Mouse (Mus musculus): Measurements from ENCODE around the gene Tbx20. TPM values are rescaled to one million over a fixed set of nuclear protein-coding genes. Genes with fewer than 3 reads are reported as not detected.

The Tbx20 gene
- polyA plus RNA-seq (2015; fragmentation: Nextera tagmentation; extraction: Ambion mirVana), result 0.40 and 0.46 TPM in 2 replicates

DNA sequence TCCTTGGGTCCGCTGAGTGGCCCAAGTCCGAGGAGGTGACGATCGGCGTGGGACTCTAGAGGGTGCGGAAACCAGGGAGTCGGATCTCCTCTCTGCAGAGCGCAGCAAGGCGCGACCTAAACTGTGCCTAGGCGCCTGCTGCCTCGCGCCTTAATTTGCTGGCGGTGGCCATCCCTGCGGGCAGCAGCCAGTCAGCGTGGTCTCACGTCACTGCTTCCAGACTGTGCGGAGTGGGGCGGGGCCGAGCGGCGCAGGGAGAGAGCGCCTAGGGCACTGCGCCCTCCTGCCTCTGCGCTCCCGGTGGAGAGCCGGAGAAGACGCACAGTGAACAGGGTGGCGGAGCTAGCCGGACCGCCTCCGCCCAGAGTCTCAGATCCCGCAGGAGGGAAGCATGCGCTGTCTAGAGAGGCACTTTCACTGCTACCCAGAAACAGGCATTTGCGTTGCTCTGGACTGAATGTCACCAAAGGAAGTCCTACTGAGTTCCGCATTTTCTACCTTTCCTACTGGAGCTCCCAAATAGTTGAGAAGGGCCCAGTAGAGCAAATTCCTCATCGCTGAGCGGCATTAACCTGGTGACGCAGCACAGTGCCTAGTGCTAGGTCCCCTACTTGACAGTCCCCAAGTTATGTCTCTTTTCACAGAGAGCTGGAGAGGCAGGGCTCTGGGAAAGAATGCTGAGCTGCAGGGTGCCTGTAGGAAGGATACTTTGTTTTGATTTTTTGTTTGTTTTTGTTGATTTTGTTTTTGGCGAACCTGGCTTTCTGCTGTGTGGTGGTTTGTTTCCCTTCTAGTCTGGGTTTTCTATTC lies at the start of gene Tbx20:
TSS of gene Tbx20 (minus strand) at position 144 of the 810 bp plus-strand sequence.
- Histone ChIP-seq H3K27ac (ENCODE audit: low read length) (no peak within 1 kb of the TSS), H3K9ac (ENCODE audit: low read depth, low read length) (no peak within 1 kb of the TSS)

DNA sequence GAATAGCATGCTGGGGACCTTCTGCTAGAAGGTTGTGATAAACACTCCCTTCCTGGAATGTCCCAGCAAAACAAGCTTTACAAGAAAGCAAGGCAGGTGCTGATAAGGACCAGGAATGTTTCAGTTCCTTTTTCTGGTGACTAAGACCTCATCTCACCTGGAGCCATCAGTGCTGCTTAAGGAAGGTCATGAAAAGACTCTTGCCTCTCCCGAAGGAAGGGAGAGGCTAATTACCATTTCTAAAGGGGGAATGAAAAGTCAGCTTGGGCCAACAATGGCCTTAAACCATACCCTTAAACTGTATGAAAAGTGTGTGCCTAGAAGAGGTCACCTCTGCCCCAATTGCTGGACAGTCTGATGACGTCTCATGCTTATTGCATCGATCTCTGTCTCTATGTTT lies 44.4 kb upstream of the Tbx20 start:
- no peaks in the 10 kb centered on the region for H3K9me3 ChIP-seq (replicated peaks; ENCODE audit: control insufficient read depth, low read length)
- H3K9ac ChIP-seq (ENCODE audit: low read depth, low read length), result no peak overlapping the region
- 45% methylated on average over 3 of the region's 3 CpGs for WGBS (ENCODE audit: insufficient replicate concordance)
- no peaks in the 10 kb centered on the region for H3K4me1 ChIP-seq (ENCODE audit: control insufficient read depth, low read depth, low read length)
- no peak for ATAC-seq (ENCODE audit: low read depth)
- H3K4me2 ChIP-seq (ENCODE audit: low read depth, low read length), result no peak overlapping the region
- H3K27ac ChIP-seq (ENCODE audit: low read length), result no peak overlapping the region
- H3K27me3 ChIP-seq (ENCODE audit: control insufficient read depth, insufficient read depth, low read depth, low read length), result no peaks in the 10 kb centered on the region
- H3K4me3 ChIP-seq (ENCODE audit: low read depth, low read length), result no peak overlapping the region
- no peaks in the 10 kb centered on the region for H3K36me3 ChIP-seq (ENCODE audit: control insufficient read depth, insufficient read depth)

More for the DNA sequence above, at the start of gene Tbx20:
- Histone ChIP-seq H3K27me3 (ENCODE audit: control insufficient read depth, insufficient read depth, low read depth, low read length) (peaks cover 95% of the 10 kb centered on the region), H3K4me3 (ENCODE audit: low read depth, low read length) (peak within 1 kb of the TSS; percentile 31), H3K4me2 (ENCODE audit: low read depth, low read length) (0 out of 2 replicates have a peak within 1 kb of the TSS, but pooled peaks have one; percentile 1), H3K36me3 (ENCODE audit: control insufficient read depth, insufficient read depth) (no peaks in the 10 kb centered on the region), H3K4me1 (ENCODE audit: control insufficient read depth, low read depth, low read length) (no peaks in the 10 kb centered on the region), H3K9me3 (replicated peaks; ENCODE audit: control insufficient read depth, low read length) (no peaks in the 10 kb centered on the region)
- ATAC-seq (ENCODE audit: low read depth), result peak; percentile 85
- under 1% methylated on average over 40 of the region's 40 CpGs for WGBS (ENCODE audit: insufficient replicate concordance)

DNA sequence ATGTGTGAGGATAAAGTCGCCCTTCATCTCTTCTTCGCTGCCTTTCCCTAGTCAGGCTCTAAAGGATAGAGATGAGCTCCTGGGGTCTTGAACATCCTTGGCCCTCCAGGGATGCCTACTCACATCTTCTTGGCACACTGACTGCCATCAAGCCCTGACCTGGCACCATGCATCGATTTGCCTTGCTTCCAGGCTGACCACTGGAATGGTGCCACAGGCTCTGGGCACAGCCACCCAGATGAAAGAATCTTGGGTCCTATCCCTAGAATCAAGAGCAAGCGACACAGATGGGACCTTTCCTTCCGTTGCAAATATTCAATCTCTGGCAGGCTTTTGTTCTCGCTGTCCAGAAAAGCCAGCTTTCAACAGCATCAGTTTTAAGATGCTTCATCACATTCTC lies 38.4 kb upstream of the Tbx20 start:
- H3K4me1 ChIP-seq (ENCODE audit: control insufficient read depth, low read depth, low read length), result no peaks in the 10 kb centered on the region
- no peaks in the 10 kb centered on the region for H3K36me3 ChIP-seq (ENCODE audit: control insufficient read depth, insufficient read depth)
- H3K4me2 ChIP-seq (ENCODE audit: low read depth, low read length), result no peak overlapping the region
- H3K27me3 ChIP-seq (ENCODE audit: control insufficient read depth, insufficient read depth, low read depth, low read length), result no peaks in the 10 kb centered on the region
- H3K27ac ChIP-seq (ENCODE audit: low read length), result no peak overlapping the region
- no peak overlapping the region for H3K4me3 ChIP-seq (ENCODE audit: low read depth, low read length)
- ATAC-seq (ENCODE audit: low read depth), result no peak
- WGBS (ENCODE audit: insufficient replicate concordance), result 72% methylated on average over 6 of the region's 6 CpGs
- no peak overlapping the region for H3K9ac ChIP-seq (ENCODE audit: low read depth, low read length)
- H3K9me3 ChIP-seq (replicated peaks; ENCODE audit: control insufficient read depth, low read length), result no peaks in the 10 kb centered on the region

DNA sequence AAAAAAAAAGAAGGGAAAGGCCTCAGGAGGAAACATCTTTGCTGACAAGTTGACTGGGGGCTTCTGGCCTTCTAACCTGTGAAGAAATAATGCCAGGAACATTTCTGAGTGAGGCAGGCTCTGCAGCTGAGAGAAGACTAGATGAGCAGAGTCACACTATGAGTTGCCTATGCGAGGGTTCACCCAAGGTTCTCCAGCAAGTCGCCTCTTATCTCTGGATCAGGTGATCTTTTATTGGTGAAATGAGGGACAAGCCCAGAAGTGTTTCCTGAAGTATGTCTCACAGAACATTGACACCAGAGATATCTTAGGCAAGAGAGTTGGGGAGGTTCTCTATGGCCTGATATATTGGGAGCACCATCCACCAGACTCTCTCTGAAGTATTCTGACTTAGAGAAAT lies 18.0 kb upstream of the Tbx20 start:
- Histone ChIP-seq H3K9ac (ENCODE audit: low read depth, low read length) (no peak overlapping the region), H3K36me3 (ENCODE audit: control insufficient read depth, insufficient read depth) (no peaks in the 10 kb centered on the region), H3K27ac (ENCODE audit: low read length) (no peak overlapping the region), H3K27me3 (ENCODE audit: control insufficient read depth, insufficient read depth, low read depth, low read length) (no peaks in the 10 kb centered on the region), H3K4me2 (ENCODE audit: low read depth, low read length) (no peak overlapping the region), H3K4me1 (ENCODE audit: control insufficient read depth, low read depth, low read length) (no peaks in the 10 kb centered on the region), H3K4me3 (ENCODE audit: low read depth, low read length) (no peak overlapping the region), H3K9me3 (replicated peaks; ENCODE audit: control insufficient read depth, low read length) (no peaks in the 10 kb centered on the region)
- no peak for ATAC-seq (ENCODE audit: low read depth)
- 55% methylated on average over 2 of the region's 2 CpGs for WGBS (ENCODE audit: insufficient replicate concordance)

DNA sequence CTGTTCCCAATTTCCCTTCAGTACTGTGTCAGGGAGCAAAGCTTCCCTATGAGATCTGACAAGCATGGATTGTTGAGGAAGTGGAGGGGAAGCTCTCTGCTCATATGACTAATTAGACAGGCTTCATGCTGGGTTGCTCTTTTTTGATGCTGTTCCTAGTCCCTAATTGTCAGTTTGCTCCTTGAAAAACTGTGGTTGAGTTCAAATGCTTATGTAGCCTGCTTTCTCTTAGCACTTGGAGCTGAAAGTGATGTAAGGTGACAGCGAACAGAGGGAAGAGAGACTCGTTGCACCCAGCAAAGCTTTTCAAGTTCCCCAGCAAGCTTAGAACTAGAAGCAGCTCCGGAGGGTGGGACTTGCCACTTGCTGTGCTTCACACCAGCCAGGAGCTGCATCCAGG lies 15.3 kb upstream of the Tbx20 start:
- Histone ChIP-seq H3K9me3 (replicated peaks; ENCODE audit: control insufficient read depth, low read length) (no peaks in the 10 kb centered on the region), H3K27me3 (ENCODE audit: control insufficient read depth, insufficient read depth, low read depth, low read length) (no peaks in the 10 kb centered on the region), H3K9ac (ENCODE audit: low read depth, low read length) (no peak overlapping the region), H3K4me3 (ENCODE audit: low read depth, low read length) (no peak overlapping the region), H3K36me3 (ENCODE audit: control insufficient read depth, insufficient read depth) (no peaks in the 10 kb centered on the region), H3K27ac (ENCODE audit: low read length) (no peak overlapping the region), H3K4me1 (ENCODE audit: control insufficient read depth, low read depth, low read length) (no peaks in the 10 kb centered on the region), H3K4me2 (ENCODE audit: low read depth, low read length) (no peak overlapping the region)
- WGBS (ENCODE audit: insufficient replicate concordance), result 39% methylated on average over 3 of the region's 3 CpGs
- no peak for ATAC-seq (ENCODE audit: low read depth)

DNA sequence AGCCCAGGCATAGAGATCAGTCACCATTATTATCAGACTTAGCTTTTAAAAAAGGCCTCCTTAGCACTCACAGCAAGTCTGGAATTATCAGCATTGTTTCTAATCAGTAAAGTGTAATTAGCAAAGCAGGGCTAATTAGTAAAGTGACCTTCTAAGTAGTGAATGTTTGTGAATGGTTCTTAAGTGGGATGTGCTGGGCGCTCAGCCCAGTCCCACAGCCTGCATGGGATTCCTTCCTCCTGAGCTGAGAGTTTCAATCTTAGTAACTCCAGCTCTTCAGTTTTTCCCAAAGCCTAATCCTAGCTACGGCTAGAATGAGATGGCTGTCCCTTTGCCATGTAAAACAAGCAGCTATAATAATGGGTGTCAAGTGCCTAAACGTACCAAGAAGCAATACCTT lies 8.2 kb upstream of the Tbx20 start:
- Histone ChIP-seq H3K27ac (ENCODE audit: low read length) (no peak overlapping the region), H3K9me3 (replicated peaks; ENCODE audit: control insufficient read depth, low read length) (no peaks in the 10 kb centered on the region), H3K27me3 (ENCODE audit: control insufficient read depth, insufficient read depth, low read depth, low read length) (peaks cover 43% of the 10 kb centered on the region), H3K4me1 (ENCODE audit: control insufficient read depth, low read depth, low read length) (no peaks in the 10 kb centered on the region), H3K4me3 (ENCODE audit: low read depth, low read length) (no peak overlapping the region), H3K9ac (ENCODE audit: low read depth, low read length) (no peak overlapping the region), H3K36me3 (ENCODE audit: control insufficient read depth, insufficient read depth) (no peaks in the 10 kb centered on the region), H3K4me2 (ENCODE audit: low read depth, low read length) (no peak overlapping the region)
- ATAC-seq (ENCODE audit: low read depth), result no peak
- 30% methylated on average over 3 of the region's 3 CpGs for WGBS (ENCODE audit: insufficient replicate concordance)

DNA sequence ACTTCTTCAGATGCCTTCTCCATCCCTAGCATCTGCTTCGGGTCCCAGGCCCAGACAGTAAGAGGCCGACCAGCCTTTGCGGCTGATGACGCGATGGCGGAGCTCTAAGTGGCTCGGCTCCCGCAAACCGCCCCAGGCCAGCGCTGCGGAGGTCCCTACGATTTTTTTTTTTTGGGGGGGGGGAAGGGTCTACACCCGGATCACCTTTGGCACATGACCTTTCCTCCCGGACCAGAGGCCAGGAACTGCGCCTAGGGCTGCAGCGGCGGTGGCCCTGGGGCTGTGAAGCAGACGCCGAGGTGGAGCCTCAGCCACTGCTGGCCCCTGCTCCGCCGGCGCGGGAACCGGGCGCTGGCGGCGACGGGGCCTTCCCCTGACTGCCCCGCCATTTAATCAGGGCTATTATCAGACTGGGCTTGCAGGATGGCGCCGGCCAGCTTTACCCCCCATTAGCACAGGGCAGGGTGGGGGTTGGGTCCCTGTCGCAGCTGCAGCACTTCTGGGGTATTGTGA lies 6.9 kb upstream of the Tbx20 start:
- peak overlapping the region; percentile 37 for H3K4me3 ChIP-seq (ENCODE audit: low read depth, low read length)
- no peaks in the 10 kb centered on the region for H3K9me3 ChIP-seq (replicated peaks; ENCODE audit: control insufficient read depth, low read length)
- no peaks in the 10 kb centered on the region for H3K36me3 ChIP-seq (ENCODE audit: control insufficient read depth, insufficient read depth)
- no peaks in the 10 kb centered on the region for H3K4me1 ChIP-seq (ENCODE audit: control insufficient read depth, low read depth, low read length)
- no peak overlapping the region for H3K9ac ChIP-seq (ENCODE audit: low read depth, low read length)
- H3K4me2 ChIP-seq (ENCODE audit: low read depth, low read length), result peak overlapping the region; percentile 50
- H3K27me3 ChIP-seq (ENCODE audit: control insufficient read depth, insufficient read depth, low read depth, low read length), result peaks cover 57% of the 10 kb centered on the region
- no peak for ATAC-seq (ENCODE audit: low read depth)
- no peak overlapping the region for H3K27ac ChIP-seq (ENCODE audit: low read length)
- WGBS (ENCODE audit: insufficient replicate concordance), result under 1% methylated on average over 29 of the region's 32 CpGs

DNA sequence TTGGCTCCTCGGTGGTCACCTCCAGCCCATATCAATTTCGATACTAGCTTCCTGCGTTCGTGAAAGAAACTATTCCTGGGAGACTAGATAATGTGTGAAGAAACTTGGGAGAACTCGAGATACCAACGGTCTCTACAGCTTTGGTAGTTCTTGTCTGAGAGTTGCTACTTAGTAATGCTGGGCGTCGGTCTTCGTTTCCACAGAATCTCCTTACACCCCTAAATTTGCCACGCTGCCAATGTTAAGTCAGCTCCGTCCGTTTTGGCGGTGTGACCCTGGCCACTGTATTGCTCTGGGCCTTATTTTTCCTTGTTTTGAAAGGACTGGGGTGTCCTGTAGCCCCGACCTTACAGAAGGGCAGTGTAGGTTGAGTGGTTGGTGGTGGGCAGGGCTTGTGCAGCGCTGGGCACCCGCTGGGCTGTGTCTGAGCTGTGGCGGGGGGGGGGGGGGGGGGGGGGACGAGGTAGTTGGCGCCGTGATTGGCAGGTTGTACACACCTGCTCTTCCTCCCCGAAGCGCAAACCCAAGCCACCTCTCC lies 6.4 kb upstream of the Tbx20 start:
- Histone ChIP-seq H3K9ac (ENCODE audit: low read depth, low read length) (no peak overlapping the region), H3K27ac (ENCODE audit: low read length) (no peak overlapping the region), H3K4me3 (ENCODE audit: low read depth, low read length) (peak overlapping the region; percentile 37), H3K4me2 (ENCODE audit: low read depth, low read length) (peak overlapping the region; percentile 50), H3K36me3 (ENCODE audit: control insufficient read depth, insufficient read depth) (no peaks in the 10 kb centered on the region), H3K9me3 (replicated peaks; ENCODE audit: control insufficient read depth, low read length) (no peaks in the 10 kb centered on the region), H3K4me1 (ENCODE audit: control insufficient read depth, low read depth, low read length) (no peaks in the 10 kb centered on the region), H3K27me3 (ENCODE audit: control insufficient read depth, insufficient read depth, low read depth, low read length) (peaks cover 60% of the 10 kb centered on the region)
- 3% methylated on average over 22 of the region's 22 CpGs for WGBS (ENCODE audit: insufficient replicate concordance)
- no peak for ATAC-seq (ENCODE audit: low read depth)

DNA sequence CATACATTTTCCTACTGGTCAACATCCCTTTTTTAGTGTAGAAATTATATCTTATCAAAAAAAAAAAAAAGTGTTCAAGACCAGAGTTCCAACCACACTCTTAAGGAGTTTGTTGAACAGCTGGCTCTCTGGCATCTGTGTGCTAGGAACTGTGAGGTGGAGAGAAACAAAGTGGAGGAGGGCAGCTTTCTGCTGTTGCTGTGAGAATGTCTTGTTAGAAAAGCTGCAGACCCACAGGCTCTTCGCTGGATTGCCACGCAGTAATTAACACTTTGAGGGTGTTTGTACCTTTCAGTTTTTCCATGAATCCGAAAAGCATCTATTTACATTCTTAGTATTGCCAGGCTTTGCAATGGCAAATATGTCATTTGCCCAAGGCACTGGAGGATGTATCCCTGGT lies 5.9 kb upstream of the Tbx20 start:
- no peak overlapping the region for H3K4me2 ChIP-seq (ENCODE audit: low read depth, low read length)
- peaks cover 63% of the 10 kb centered on the region for H3K27me3 ChIP-seq (ENCODE audit: control insufficient read depth, insufficient read depth, low read depth, low read length)
- H3K9ac ChIP-seq (ENCODE audit: low read depth, low read length), result no peak overlapping the region
- no peak for ATAC-seq (ENCODE audit: low read depth)
- WGBS (ENCODE audit: insufficient replicate concordance), result 8% methylated on average over 3 of the region's 3 CpGs
- H3K4me1 ChIP-seq (ENCODE audit: control insufficient read depth, low read depth, low read length), result no peaks in the 10 kb centered on the region
- no peaks in the 10 kb centered on the region for H3K36me3 ChIP-seq (ENCODE audit: control insufficient read depth, insufficient read depth)
- no peak overlapping the region for H3K4me3 ChIP-seq (ENCODE audit: low read depth, low read length)
- H3K9me3 ChIP-seq (replicated peaks; ENCODE audit: control insufficient read depth, low read length), result no peaks in the 10 kb centered on the region
- no peak overlapping the region for H3K27ac ChIP-seq (ENCODE audit: low read length)

Data from liver, embryonic 16.5 days (tissue).